Mouse (Mus musculus): ENCODE results near the gene Szrd1. TPM values are rescaled to one million over a fixed set of nuclear protein-coding genes. Genes with fewer than 3 reads are reported as not detected.
"Not testable (repeated sequence)": the region's sequence is repeated elsewhere in the genome, so short reads cannot be mapped to it uniquely, and the experiment has no call there.

The Szrd1 gene
- polyA plus RNA-seq, 1 experiment from 2014 or later: 44.2 TPM

- ATAC-seq (ENCODE audit: low FRiP score, low read depth): no peak
- H3K27ac ChIP-seq: no peak overlapping the region
- no peaks in the 10 kb centered on the region for H3K27me3 ChIP-seq
- peak overlapping the region; percentile 86 for H3K4me2 ChIP-seq (replicated peaks)
- 94% methylated on average over 6 of the region's 6 CpGs for WGBS
- H3K4me1 ChIP-seq: peaks cover 28% of the 10 kb centered on the region
- H3K9ac ChIP-seq: no peak overlapping the region
- H3K36me3 ChIP-seq: no peaks in the 10 kb centered on the region
- H3K4me3 ChIP-seq: no peak overlapping the region
- H3K9me3 ChIP-seq: no peaks in the 10 kb centered on the region
Observed at GRCm38 (mm10) chr4:141146491-141147033, 7.0 kb upstream of the Szrd1 start.

DNA sequence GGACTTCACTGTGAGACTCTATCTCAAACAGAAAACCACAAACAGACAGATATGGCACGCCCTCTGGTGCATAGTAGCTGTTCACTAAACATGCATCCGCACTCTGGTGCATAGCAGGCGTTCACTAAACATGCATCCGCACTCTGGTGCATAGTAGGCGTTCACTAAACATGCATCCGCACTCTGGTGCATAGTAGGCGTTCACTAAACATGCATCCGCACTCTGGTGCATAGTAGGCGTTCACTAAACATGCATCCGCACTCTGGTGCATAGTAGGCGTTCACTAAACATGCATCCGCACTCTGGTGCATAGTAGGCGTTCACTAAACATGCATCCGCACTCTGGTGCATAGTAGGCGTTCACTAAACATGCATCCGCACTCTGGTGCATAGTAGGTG lies 5.5 kb upstream of the Szrd1 start:
- H3K27me3 ChIP-seq; H3K4me3 ChIP-seq; H3K4me2 ChIP-seq (replicated peaks); H3K9me3 ChIP-seq; H3K9ac ChIP-seq; H3K36me3 ChIP-seq; H3K27ac ChIP-seq; ATAC-seq (ENCODE audit: low FRiP score, low read depth): not testable (repeated sequence)
- H3K4me1 ChIP-seq: peaks cover 24% of the 10 kb centered on the region
- 93% methylated on average over 13 of the region's 16 CpGs for WGBS

DNA sequence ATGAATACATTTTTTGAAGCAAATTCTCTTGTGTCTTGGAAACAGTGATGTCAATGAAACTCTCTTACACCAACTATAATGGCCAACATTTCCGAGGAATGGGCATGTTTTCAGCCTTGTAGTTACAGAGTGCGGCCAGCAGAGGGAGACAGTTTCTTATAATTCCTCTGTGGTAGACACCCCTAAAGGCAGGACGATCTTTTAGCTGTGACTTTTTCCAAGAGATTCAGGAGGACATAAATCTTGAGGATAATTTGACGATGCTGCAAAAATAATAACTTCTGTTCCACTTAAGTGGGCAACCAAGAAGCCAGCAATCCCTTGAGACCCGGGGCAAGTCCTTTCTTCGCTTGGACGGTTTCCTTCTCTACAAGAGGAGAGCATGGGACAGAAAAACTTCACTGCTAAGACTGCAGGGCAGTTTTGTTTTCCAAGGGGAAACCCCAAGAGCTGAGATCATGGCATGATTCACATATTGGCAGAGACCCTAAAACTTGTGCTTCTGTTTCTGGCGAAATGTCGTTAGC lies 2.8 kb upstream of the Szrd1 start:
- Histone ChIP-seq H3K4me2 (replicated peaks) (peak overlapping the region; percentile 27; the same call in 1 of the 2 replicates), H3K27ac (no peak overlapping the region), H3K4me1 (peaks cover 21% of the 10 kb centered on the region), H3K9me3 (no peaks in the 10 kb centered on the region), H3K36me3 (no peaks in the 10 kb centered on the region), H3K27me3 (no peaks in the 10 kb centered on the region), H3K4me3 (no peak overlapping the region), H3K9ac (no peak overlapping the region)
- ATAC-seq (ENCODE audit: low FRiP score, low read depth): no peak
- WGBS: 22% methylated on average over 9 of the region's 9 CpGs

GRCm38 (mm10) chr4:141140967-141141366 lies 1.4 kb upstream of the Szrd1 start:
- ATAC-seq (ENCODE audit: low FRiP score, low read depth): no peak
- Histone ChIP-seq H3K9ac (no peak overlapping the region), H3K27me3 (no peaks in the 10 kb centered on the region), H3K4me2 (replicated peaks) (no peak overlapping the region), H3K9me3 (no peaks in the 10 kb centered on the region), H3K27ac (no peak overlapping the region), H3K4me3 (no peak overlapping the region), H3K36me3 (no peaks in the 10 kb centered on the region), H3K4me1 (peaks cover 29% of the 10 kb centered on the region)
- WGBS: 89% methylated on average over 6 of the region's 6 CpGs

DNA sequence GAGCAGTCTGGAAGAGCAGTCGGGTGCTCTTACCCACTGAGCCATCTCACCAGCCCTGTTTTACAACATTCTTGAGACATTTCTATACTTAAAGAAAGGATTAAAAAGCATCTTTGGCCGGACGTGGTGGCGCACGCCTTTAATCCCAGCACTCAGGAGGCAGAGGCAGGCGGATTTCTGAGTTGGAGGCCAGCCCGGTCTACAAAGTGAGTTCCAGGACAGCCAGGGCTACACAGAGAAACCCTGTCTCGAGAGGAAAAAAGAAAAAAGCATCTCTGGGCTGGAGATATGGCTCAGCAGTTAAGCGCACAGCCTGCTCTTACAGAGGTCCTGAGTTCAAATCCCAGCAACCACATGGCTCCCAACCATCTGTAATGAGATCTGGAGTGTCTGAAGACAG lies 779 bp upstream of the Szrd1 start:
- not testable (repeated sequence) for H3K4me3 ChIP-seq; H3K27me3 ChIP-seq; H3K36me3 ChIP-seq; ATAC-seq (ENCODE audit: low FRiP score, low read depth); H3K9me3 ChIP-seq; H3K4me2 ChIP-seq (replicated peaks); H3K27ac ChIP-seq; H3K9ac ChIP-seq
- peaks cover 31% of the 10 kb centered on the region for H3K4me1 ChIP-seq
- WGBS: 88% methylated on average over 9 of the region's 9 CpGs

- WGBS: 2% methylated on average over 29 of the region's 29 CpGs
- Histone ChIP-seq H3K9me3 (no peaks in the 10 kb centered on the region), H3K36me3 (0 out of 2 replicates have a peak, but pooled peaks cover 4% of the 10 kb centered on the region), H3K27me3 (no peaks in the 10 kb centered on the region), H3K27ac (peak overlapping the region; percentile 93), H3K4me1 (peaks cover 46% of the 10 kb centered on the region), H3K4me2 (replicated peaks) (peak overlapping the region; percentile 92), H3K9ac (peak overlapping the region; percentile 90), H3K4me3 (peak overlapping the region; percentile 91)
- ATAC-seq (ENCODE audit: low FRiP score, low read depth): no peak
Observed at GRCm38 (mm10) chr4:141138425-141139115, 1.0 kb downstream of the Szrd1 start.

GRCm38 (mm10) chr4:141137740-141138139 lies 1.8 kb downstream of the Szrd1 start:
- H3K36me3 ChIP-seq; H3K9ac ChIP-seq; H3K27ac ChIP-seq; ATAC-seq (ENCODE audit: low FRiP score, low read depth); H3K27me3 ChIP-seq; H3K9me3 ChIP-seq: not testable (repeated sequence)
- 71% methylated on average over 3 of the region's 3 CpGs for WGBS
- Histone ChIP-seq H3K4me1 (peaks cover 55% of the 10 kb centered on the region), H3K4me3 (peak overlapping the region; percentile 91; the same call in 1 of the 2 replicates), H3K4me2 (replicated peaks) (peak overlapping the region; percentile 92)

DNA sequence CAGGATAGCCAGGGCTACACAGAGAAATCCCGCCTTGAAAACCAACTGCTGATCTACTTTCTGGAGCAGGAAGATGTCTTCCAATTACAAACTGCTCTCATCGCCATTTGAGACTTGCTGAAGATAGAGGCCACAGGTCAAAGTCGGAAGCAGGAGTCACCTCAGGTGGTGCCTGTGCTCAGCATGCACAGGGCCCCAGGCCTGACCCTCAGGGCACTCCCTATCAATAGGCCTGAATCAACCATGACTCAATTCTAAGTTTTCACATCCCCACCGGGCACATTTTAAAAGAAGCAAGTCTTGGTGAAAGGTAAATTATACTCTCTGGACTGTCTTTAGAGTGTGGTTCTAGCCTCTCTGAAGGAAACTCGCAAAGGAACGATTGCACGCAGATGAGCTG lies 3.4 kb downstream of the Szrd1 start:
- no peak for ATAC-seq (ENCODE audit: low FRiP score, low read depth)
- Histone ChIP-seq H3K27me3 (no peaks in the 10 kb centered on the region), H3K9ac (no peak overlapping the region), H3K36me3 (0 out of 2 replicates have a peak, but pooled peaks cover 4% of the 10 kb centered on the region), H3K27ac (no peak overlapping the region), H3K4me3 (no peak overlapping the region), H3K9me3 (no peaks in the 10 kb centered on the region), H3K4me2 (replicated peaks) (no peak overlapping the region), H3K4me1 (peaks cover 67% of the 10 kb centered on the region)
- WGBS: 89% methylated on average over 7 of the region's 7 CpGs

- WGBS: 83% methylated on average over 20 of the region's 20 CpGs
- Histone ChIP-seq H3K4me2 (replicated peaks) (no peak overlapping the region), H3K9me3 (no peaks in the 10 kb centered on the region), H3K4me1 (peaks cover 76% of the 10 kb centered on the region), H3K27me3 (no peaks in the 10 kb centered on the region), H3K27ac (peak overlapping the region; percentile 52; the same call in 1 of the 2 replicates), H3K9ac (0 out of 2 replicates have a peak overlapping the region, but pooled peaks have one; percentile 25), H3K36me3 (0 out of 2 replicates have a peak, but pooled peaks cover 4% of the 10 kb centered on the region), H3K4me3 (no peak overlapping the region)
- no peak for ATAC-seq (ENCODE audit: low FRiP score, low read depth)
Observed at GRCm38 (mm10) chr4:141134751-141135530, 4.6 kb downstream of the Szrd1 start.

- H3K4me2 ChIP-seq (replicated peaks): no peak overlapping the region
- H3K4me1 ChIP-seq: peaks cover 84% of the 10 kb centered on the region
- 0 out of 2 replicates have a peak, but pooled peaks cover 4% of the 10 kb centered on the region for H3K36me3 ChIP-seq
- H3K4me3 ChIP-seq: no peak overlapping the region
- peak overlapping the region; percentile 52; the same call in 1 of the 2 replicates for H3K27ac ChIP-seq
- H3K9me3 ChIP-seq: no peaks in the 10 kb centered on the region
- peak overlapping the region; percentile 43 for H3K9ac ChIP-seq
- ATAC-seq (ENCODE audit: low FRiP score, low read depth): no peak
- no peaks in the 10 kb centered on the region for H3K27me3 ChIP-seq
- 58% methylated on average over 8 of the region's 8 CpGs for WGBS
Observed at GRCm38 (mm10) chr4:141134031-141134441, 5.5 kb downstream of the Szrd1 start.

DNA sequence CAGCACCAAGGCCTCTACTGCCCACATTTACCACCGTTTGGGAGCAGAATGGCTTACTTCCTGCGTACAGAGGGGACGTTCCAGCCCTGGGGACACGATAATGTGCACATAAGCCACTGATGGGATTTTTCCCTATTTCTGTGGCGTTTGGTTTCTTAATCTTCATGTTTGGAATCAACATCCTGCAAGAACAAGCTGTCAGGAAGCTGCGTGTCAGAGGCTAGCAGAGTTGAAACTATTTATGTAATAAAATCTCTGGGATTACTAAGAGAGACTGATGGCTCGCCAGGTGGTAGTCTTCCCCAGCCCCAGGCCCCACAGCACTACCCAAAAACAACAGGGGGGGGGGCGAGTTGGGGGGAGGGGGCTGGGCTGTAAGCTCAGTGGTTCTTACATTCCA lies 6.3 kb downstream of the Szrd1 start:
- Histone ChIP-seq H3K4me3 (no peak overlapping the region), H3K36me3 (0 out of 2 replicates have a peak, but pooled peaks cover 4% of the 10 kb centered on the region), H3K4me2 (replicated peaks) (no peak overlapping the region), H3K27me3 (no peaks in the 10 kb centered on the region), H3K9ac (no peak overlapping the region), H3K9me3 (no peaks in the 10 kb centered on the region), H3K4me1 (peaks cover 80% of the 10 kb centered on the region), H3K27ac (no peak overlapping the region)
- 48% methylated on average over 8 of the region's 8 CpGs for WGBS
- ATAC-seq (ENCODE audit: low FRiP score, low read depth): no peak

DNA sequence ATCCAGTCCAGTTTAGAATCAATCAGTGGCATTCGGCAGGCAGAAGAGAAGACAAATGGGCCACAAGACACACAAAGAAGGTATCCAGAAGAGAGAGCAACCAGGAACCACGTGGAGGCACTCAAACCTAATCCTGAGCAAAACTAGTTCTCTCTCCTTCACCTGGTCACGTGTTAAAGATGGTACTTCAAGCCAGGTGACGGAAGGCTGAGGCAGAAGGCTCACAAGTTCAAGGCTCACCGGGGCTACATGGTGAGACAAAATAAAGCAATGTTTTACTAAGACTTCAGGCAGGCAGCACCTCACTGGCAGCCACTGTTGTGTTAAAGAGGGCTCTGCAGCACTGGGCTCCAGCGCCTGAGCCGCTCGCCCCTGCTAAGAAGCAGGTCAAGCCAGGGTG lies 7.4 kb downstream of the Szrd1 start:
- Histone ChIP-seq H3K36me3 (0 out of 2 replicates have a peak, but pooled peaks cover 4% of the 10 kb centered on the region), H3K9ac (no peak overlapping the region), H3K9me3 (no peaks in the 10 kb centered on the region), H3K4me3 (no peak overlapping the region), H3K4me2 (replicated peaks) (peak overlapping the region; percentile 35; the same call in 1 of the 2 replicates), H3K4me1 (peaks cover 72% of the 10 kb centered on the region), H3K27me3 (no peaks in the 10 kb centered on the region), H3K27ac (peak overlapping the region; percentile 68)
- no peak for ATAC-seq (ENCODE audit: low FRiP score, low read depth)
- WGBS: 39% methylated on average over 8 of the region's 8 CpGs

Data from limb, embryonic 13.5 days (tissue).